Mouse (Mus musculus): Measurements from ENCODE around the gene Prkca.

Prkca gene

GRCm38 (mm10) chr11:108340293-108340692 is 3.4 kb downstream of the Prkca start:
- DNase-seq (ENCODE audit: low read depth, low spot score): no peak

DNA sequence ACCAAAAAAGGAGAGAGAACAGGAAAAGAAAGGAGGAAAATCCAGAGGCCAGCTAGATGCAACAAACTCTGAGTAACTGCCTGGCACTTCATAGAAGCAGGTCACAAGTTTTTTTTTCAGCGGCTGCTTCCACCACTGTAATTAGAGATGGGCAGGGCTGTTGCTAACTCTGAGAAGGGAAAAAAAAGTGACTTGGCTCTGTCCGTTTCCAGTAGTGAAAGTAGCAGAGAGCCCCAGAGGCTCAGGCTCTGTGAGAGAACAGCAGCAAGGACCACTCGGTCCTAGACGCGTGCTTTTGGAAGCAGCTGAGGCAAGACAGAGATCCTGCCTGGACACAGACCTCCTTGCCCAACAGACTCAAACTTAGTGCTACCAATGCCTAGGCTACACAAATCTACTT is 7.3 kb downstream of the Prkca start:
- no peak for DNase-seq (ENCODE audit: low read depth, low spot score)

DNA sequence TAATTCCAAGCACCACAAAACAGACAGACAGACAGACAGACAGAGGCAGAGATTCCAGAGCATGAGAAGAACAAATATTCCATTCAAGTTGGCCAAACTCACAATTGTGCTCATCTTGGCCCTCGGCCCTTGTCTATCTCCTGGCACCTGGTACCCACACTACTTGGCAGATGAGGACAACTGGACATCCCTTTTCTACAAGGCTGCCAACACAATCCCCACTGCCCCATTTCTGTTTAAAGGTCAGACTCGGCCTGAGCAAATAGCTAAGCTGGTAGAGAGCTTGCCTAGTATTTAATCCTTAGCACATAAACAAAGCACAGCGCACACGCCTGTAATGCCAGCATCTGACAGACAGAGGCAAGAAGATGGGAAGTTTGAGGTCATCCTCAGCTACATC is 8.2 kb downstream of the Prkca start:
- DNase-seq (ENCODE audit: low read depth, low spot score): no peak

DNA sequence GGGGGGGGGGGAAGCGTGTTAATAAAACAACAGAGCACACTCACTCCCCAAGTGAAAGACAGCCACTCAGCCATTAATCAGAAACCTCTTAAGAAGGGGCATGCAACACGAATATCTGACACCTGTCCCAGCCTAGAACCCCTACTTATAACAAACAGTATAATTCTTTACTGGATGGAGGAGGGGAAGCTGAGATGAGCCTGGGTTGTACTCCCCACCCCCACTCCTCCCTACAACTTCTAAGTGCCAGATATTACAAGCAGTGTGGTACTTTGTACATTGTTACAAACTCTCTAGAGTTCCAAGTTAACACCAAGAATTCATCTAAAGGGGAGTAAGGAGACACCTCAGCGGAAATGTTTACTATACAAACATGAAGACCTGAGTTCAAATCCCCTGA is 9.1 kb downstream of the Prkca start:
- no peak for DNase-seq (ENCODE audit: low read depth, low spot score)

DNA sequence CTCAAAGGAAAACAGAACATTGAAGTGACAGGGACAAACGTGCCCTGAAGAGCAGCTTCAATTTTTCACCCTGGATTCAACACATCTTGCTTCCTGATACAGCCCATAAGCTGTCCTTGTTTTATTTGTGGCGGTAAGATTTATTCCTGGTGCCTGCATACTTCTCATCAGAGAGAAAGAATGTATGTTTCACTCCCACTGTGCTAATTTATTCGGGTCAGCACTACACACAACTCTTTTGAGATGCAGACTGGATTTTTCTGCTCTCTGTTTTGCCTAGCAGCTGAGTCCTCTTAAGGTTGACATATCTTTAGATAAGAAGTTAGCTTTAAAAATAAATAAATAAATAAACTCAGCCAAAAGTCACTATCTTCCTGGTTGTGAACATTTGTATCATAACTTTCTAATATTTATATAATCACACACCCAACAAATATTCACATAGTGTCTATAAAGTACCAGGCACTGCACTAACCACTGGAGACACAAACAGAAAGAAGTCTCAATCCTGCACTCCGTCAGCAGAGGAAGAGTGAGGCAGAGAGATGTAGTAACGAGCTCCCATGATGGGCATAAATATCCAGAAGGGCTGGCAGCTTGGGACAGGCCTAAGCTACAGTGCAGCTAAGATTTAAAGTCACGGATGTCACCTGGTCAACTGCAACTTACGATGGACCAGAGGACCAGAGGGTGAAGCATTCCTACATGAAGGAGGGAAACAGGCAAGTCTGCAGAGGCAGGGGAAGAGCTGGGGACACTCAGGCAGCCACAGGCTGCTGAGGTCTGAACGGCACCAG is 9.9 kb downstream of the Prkca start:
- no peak for DNase-seq (ENCODE audit: low read depth, low spot score)

- no peak for DNase-seq (ENCODE audit: low read depth, low spot score)
Observed at GRCm38 (mm10) chr11:108333006-108333405, 10.7 kb downstream of the Prkca start.

- DNase-seq (ENCODE audit: low read depth, low spot score): no peak
Observed at GRCm38 (mm10) chr11:108330818-108331217, 12.9 kb downstream of the Prkca start.

GRCm38 (mm10) chr11:108325943-108326342 is 17.8 kb downstream of the Prkca start:
- DNase-seq (ENCODE audit: low read depth, low spot score): no peak

- DNase-seq (ENCODE audit: low read depth, low spot score): no peak
Observed at GRCm38 (mm10) chr11:108322156-108322555, 21.6 kb downstream of the Prkca start.

- DNase-seq (ENCODE audit: low read depth, low spot score): no peak
Observed at GRCm38 (mm10) chr11:108320561-108320960, 23.2 kb downstream of the Prkca start.

DNA sequence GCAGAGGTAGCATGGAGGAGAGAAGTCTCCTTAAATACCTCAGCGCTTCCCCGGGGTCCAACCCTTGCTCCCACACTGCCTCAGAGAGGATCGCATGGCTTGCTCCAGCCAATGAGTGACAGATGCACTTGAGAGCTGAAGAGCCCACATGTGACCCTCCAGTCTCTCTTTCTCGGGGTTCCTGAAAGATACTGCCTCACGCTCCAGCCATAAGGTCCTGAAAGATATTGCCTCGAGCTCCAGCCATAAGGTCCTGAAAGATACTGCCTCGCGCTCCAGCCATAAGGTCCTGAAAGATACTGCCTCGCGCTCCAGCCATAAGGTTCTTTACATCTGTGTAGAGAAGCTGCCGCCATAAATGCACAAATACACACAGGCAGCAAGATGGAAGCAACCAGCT is 24.6 kb downstream of the Prkca start:
- no peak for DNase-seq (ENCODE audit: low read depth, low spot score)

DNA sequence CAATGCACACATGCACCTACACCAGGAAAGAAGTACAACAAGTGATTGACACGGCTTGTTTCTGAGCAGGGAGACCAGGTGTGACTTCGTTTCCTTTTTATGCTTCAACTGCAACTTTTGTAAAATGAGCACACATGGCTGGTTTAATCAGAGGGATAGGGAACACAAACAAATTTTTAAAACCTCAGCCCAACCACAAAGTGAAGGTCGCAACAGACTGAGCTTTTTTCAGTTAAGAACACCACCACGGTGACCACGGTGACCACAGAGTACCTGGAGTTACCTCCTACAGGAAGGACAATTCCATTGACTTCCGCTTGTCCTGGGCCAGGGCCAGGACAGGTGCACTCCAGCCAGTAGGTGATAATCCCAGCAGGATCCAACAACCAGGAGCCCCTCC is 25.9 kb downstream of the Prkca start:
- DNase-seq (ENCODE audit: low read depth, low spot score): no peak

GRCm38 (mm10) chr11:108315736-108316135 is 28.0 kb downstream of the Prkca start:
- no peak for DNase-seq (ENCODE audit: low read depth, low spot score)

DNA sequence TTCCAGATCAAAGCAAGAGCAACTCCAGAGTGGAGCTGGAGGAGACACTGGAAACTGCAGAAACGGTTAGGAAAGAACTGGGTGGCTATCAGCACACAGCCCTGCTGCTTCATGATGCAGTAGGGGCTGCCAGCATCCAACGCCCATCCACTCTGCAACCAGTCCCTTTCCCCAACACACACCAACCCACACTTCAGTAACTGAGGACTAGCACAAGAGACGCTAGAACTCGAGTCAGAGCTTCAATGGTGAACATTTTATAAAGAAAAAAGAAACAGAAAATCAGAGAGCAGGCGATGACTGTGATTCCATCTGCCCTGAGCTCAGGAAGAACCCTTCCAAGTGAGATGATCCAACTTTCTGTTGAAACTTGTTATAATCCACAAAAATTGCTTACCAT is 31.2 kb downstream of the Prkca start:
- DNase-seq (ENCODE audit: low read depth, low spot score): no peak

GRCm38 (mm10) chr11:108311912-108312311 is 31.8 kb downstream of the Prkca start:
- no peak for DNase-seq (ENCODE audit: low read depth, low spot score)

DNA sequence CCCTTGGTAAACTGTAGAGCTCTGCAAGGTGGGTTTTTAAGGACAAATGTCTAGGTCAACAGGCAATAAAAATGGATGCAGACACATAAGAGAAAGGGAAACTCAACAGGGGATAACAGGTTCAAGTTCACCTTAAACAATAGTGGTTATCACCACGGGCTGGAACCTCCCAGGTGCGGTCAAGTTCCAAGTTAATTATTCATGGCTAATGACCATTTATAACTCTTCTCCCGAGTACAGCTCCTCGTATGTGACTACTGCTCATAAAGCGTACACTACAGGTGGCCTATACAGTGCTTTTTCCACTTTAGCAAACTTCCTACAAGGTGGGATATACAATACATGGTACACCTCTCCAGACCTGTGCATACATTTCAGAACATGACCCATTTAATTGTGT is 33.9 kb downstream of the Prkca start:
- DNase-seq (ENCODE audit: low read depth, low spot score): peak; percentile 6

DNA sequence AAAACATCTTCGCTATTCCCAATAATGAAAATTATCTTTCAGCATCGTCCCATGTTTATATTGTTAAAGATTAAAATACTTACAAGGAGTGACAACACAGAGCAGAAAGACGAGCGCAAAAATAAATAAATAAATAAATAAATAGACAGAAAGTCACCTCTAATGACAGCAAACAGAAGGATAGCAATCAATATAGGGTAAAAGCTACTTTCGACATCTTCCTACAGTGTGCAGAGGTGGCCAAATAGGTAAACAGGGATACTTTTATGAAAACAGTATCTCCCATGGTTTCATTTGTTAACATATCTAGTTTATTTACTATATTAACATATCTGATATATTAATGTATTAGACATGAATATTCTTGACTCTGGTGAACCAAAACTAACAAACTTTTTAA is 35.5 kb downstream of the Prkca start:
- DNase-seq (ENCODE audit: low read depth, low spot score): no peak

GRCm38 (mm10) chr11:108307258-108307657 is 36.5 kb downstream of the Prkca start:
- DNase-seq (ENCODE audit: low read depth, low spot score): no peak

GRCm38 (mm10) chr11:108303787-108304186 is 39.9 kb downstream of the Prkca start:
- DNase-seq (ENCODE audit: low read depth, low spot score): no peak

GRCm38 (mm10) chr11:108301796-108302490 is 41.8 kb downstream of the Prkca start:
- no peak for DNase-seq (ENCODE audit: low read depth, low spot score)

DNA sequence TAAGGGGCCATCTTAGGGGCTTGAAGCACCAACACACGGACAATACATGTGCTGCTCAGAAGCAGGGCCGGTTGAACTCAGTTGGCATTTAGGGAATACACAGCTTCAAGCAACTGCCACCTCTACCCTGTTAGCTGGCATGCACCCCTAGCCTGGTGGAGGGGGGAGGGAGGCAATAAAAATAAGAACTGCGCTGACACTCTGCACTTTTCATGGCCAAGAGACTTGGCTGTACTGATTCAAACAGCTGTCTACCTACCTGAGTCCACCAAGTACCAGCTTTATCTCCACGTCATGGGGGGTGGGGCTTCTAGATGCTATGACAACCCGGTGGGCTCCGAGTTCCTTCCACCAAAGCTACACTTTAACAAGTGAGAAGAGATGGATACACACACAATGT is 42.7 kb downstream of the Prkca start:
- DNase-seq (ENCODE audit: low read depth, low spot score): no peak

DNA sequence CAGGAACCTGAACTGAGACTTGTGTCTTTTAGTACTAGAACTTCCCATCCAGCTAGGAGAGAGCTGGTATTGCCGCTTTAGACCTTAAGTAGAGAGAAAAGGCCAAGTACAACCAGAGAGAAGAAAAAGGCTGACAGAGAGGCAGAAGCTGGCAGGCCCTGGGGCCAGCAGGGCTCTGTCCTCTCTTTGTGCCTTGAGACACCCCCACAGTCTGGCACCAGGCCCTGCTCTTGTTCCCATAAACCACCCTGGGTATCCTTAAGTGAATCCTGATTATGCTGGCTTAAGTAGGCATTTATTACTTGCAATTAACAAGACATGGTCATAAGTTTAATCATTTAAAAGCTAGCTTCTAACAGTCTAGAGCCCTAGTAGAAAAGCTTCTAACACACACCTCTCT is 43.3 kb downstream of the Prkca start:
- DNase-seq (ENCODE audit: low read depth, low spot score): no peak

DNA sequence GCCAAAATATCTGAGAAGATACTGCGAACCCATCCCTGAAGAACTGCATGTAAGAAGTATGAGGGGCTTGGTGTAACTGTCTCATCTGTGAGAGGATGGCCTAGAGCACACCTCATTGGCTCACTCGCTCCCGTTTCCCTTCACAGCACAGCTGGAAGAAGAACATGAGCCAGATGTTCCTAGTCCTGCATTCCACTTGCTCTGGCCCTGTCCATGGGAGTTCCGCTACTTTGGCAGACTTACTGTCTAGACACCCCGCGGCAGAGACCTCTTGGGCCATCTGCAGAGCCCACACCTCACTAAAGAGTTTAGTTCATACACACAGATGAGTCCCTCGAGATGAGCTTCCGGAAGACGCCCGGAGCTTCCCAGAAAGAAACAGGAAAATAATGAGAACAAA is 43.8 kb downstream of the Prkca start:
- no peak for DNase-seq (ENCODE audit: low read depth, low spot score)

Data from R1 (cell line).